Mouse (Mus musculus) midbrain, embryonic 12.5 days (tissue): ENCODE results near the gene Rnf17. TPM values are rescaled to one million over a fixed set of nuclear protein-coding genes. Genes with fewer than 3 reads are reported as not detected.

Source experiments
- ATAC-seq: fragments of 200-750 bp; cut with Nextera tagmentation; 2 replicates; pipeline ENCODE4 v1.8.0; 2017; ENCODE audit warnings: low read depth, moderate TSS enrichment, moderate library complexity; ENCODE audit not compliant: low FRiP score
- H3K27ac ChIP-seq: fragments of 300-500 bp; sonication (generic); replicated peaks from 2 replicates; pipeline ENCODE4 v1.5.1; 2016; ENCODE audit warnings: mild to moderate bottlenecking
- H3K27me3 ChIP-seq: fragments of 300-500 bp; sonication (generic); 2 replicates; pipeline ENCODE4 v1.6.1; 2016; ENCODE audit warnings: mild to moderate bottlenecking
- H3K36me3 ChIP-seq: fragments of 300-500 bp; sonication (generic); 2 replicates; pipeline ENCODE4 v1.6.1; 2016
- H3K4me1 ChIP-seq: fragments of 300-500 bp; sonication (generic); 2 replicates; pipeline ENCODE4 v1.6.1; 2016
- H3K4me2 ChIP-seq: fragments of 300-500 bp; sonication (generic); replicated peaks from 2 replicates; pipeline ENCODE4 v1.6.1; 2016; ENCODE audit warnings: mild to moderate bottlenecking, moderate library complexity
- H3K4me3 ChIP-seq: fragments of 300-500 bp; sonication (generic); 2 replicates; pipeline ENCODE4 v1.5.1; 2016; ENCODE audit warnings: mild to moderate bottlenecking
- H3K9ac ChIP-seq: fragments of 300-500 bp; sonication (generic); replicated peaks from 2 replicates; pipeline ENCODE4 v1.6.1; 2016; ENCODE audit warnings: mild to moderate bottlenecking, moderate library complexity
- H3K9me3 ChIP-seq: fragments of 300-500 bp; sonication (generic); 2 replicates; pipeline ENCODE4 v1.6.1; 2016; ENCODE audit warnings: mild to moderate bottlenecking
- WGBS: fragments of 180-500 bp; shearing (Covaris S2); methylation state at CpG from one replicate; pipeline ENCODE4 v1.1.7; 2016; 5-methylcytosine and 5-hydroxymethylcytosine counted together
- polyA plus RNA-seq: library from polyadenylated mRNA; unstranded; fragments of >200 nt; fragmentation: Nextera tagmentation; extraction: Ambion mirVana; gene quantifications from 2 replicates; pipeline ENCODE4 v1.2.1, GENCODE M21; 2016

Rnf17 gene
- polyA plus RNA-seq, 1 experiment from 2014 or later: 1.1 TPM

GRCm38 (mm10) chr14:56514775-56515174 lies 112.4 kb downstream of the Rnf17 start:
- Histone ChIP-seq H3K9me3 (no peaks in the 10 kb centered on the region), H3K27ac (no peak overlapping the region), H3K36me3 (no peaks in the 10 kb centered on the region), H3K4me1 (no peaks in the 10 kb centered on the region), H3K4me3 (no peak overlapping the region), H3K9ac (no peak overlapping the region), H3K27me3 (no peaks in the 10 kb centered on the region), H3K4me2 (no peak overlapping the region)
- ATAC-seq: no peak
- 93% methylated on average over 2 of the region's 2 CpGs for WGBS

- Histone ChIP-seq H3K27ac (no peak overlapping the region), H3K27me3 (no peaks in the 10 kb centered on the region), H3K9me3 (no peaks in the 10 kb centered on the region), H3K4me3 (no peak overlapping the region), H3K36me3 (peaks cover 56% of the 10 kb centered on the region), H3K4me2 (no peak overlapping the region), H3K4me1 (no peaks in the 10 kb centered on the region), H3K9ac (no peak overlapping the region)
- no peak for ATAC-seq
- WGBS: 85% methylated on average over 2 of the region's 2 CpGs
Measured at GRCm38 (mm10) chr14:56530788-56531187, 128.4 kb downstream of the Rnf17 start.

- WGBS: 100% methylated on average over 1 of the region's 1 CpGs
Measured at GRCm38 (mm10) chr14:56544946-56545345, 142.6 kb downstream of the Rnf17 start.

GRCm38 (mm10) chr14:56545491-56545890 lies 143.1 kb downstream of the Rnf17 start:
- H3K9me3 ChIP-seq: no peaks in the 10 kb centered on the region
- no peaks in the 10 kb centered on the region for H3K27me3 ChIP-seq
- H3K27ac ChIP-seq: no peak overlapping the region
- no peak overlapping the region for H3K4me3 ChIP-seq
- ATAC-seq: no peak
- whole genome bisulfite sequencing: 88% methylated on average over 4 of the region's 4 CpGs
- H3K4me2 ChIP-seq: no peak overlapping the region
- H3K9ac ChIP-seq: no peak overlapping the region
- peaks cover 24% of the 10 kb centered on the region for H3K36me3 ChIP-seq
- no peaks in the 10 kb centered on the region for H3K4me1 ChIP-seq

More at GRCm38 (mm10) chr14:56544946-56545345, 142.6 kb downstream of the Rnf17 start:
- Histone ChIP-seq H3K4me1 (no peaks in the 10 kb centered on the region), H3K27ac (no peak overlapping the region), H3K9me3 (no peaks in the 10 kb centered on the region), H3K9ac (no peak overlapping the region), H3K4me2 (no peak overlapping the region), H3K36me3 (peaks cover 24% of the 10 kb centered on the region), H3K4me3 (no peak overlapping the region), H3K27me3 (no peaks in the 10 kb centered on the region)
- ATAC-seq: no peak

GRCm38 (mm10) chr14:56550960-56551359 lies 148.6 kb downstream of the Rnf17 start:
- 92% methylated on average over 4 of the region's 4 CpGs for WGBS
- H3K36me3 ChIP-seq: peaks cover 39% of the 10 kb centered on the region
- H3K9ac ChIP-seq: no peak overlapping the region
- no peak for ATAC-seq
- no peak overlapping the region for H3K4me2 ChIP-seq
- no peaks in the 10 kb centered on the region for H3K4me1 ChIP-seq
- no peak overlapping the region for H3K27ac ChIP-seq
- H3K4me3 ChIP-seq: no peak overlapping the region
- H3K27me3 ChIP-seq: no peaks in the 10 kb centered on the region
- no peaks in the 10 kb centered on the region for H3K9me3 ChIP-seq

- Histone ChIP-seq H3K9ac (no peak overlapping the region), H3K4me3 (no peak overlapping the region), H3K9me3 (no peaks in the 10 kb centered on the region), H3K27ac (no peak overlapping the region), H3K4me2 (no peak overlapping the region), H3K4me1 (no peaks in the 10 kb centered on the region), H3K36me3 (peaks cover 47% of the 10 kb centered on the region), H3K27me3 (no peaks in the 10 kb centered on the region)
- 94% methylated on average over 6 of the region's 6 CpGs for WGBS
- ATAC-seq: no peak
Measured at GRCm38 (mm10) chr14:56552924-56553323, 150.5 kb downstream of the Rnf17 start.

GRCm38 (mm10) chr14:56553331-56553730 lies 150.9 kb downstream of the Rnf17 start:
- ATAC-seq: no peak
- no peak overlapping the region for H3K4me2 ChIP-seq
- peaks cover 51% of the 10 kb centered on the region for H3K36me3 ChIP-seq
- H3K9me3 ChIP-seq: no peaks in the 10 kb centered on the region
- H3K9ac ChIP-seq: no peak overlapping the region
- no peaks in the 10 kb centered on the region for H3K27me3 ChIP-seq
- no peak overlapping the region for H3K4me3 ChIP-seq
- H3K27ac ChIP-seq: no peak overlapping the region
- no peaks in the 10 kb centered on the region for H3K4me1 ChIP-seq
- 93% methylated on average over 7 of the region's 7 CpGs for WGBS

- Histone ChIP-seq H3K27ac (no peak overlapping the region), H3K4me1 (no peaks in the 10 kb centered on the region), H3K9ac (no peak overlapping the region), H3K36me3 (peaks cover 46% of the 10 kb centered on the region), H3K4me2 (no peak overlapping the region), H3K9me3 (no peaks in the 10 kb centered on the region), H3K27me3 (no peaks in the 10 kb centered on the region), H3K4me3 (no peak overlapping the region)
- ATAC-seq: no peak
- WGBS: 96% methylated on average over 2 of the region's 2 CpGs
Measured at GRCm38 (mm10) chr14:56554716-56555115, 152.3 kb downstream of the Rnf17 start.

GRCm38 (mm10) chr14:56559134-56559533 lies 156.8 kb downstream of the Rnf17 start:
- ATAC-seq: no peak
- Histone ChIP-seq H3K4me2 (no peak overlapping the region), H3K27ac (no peak overlapping the region), H3K9ac (no peak overlapping the region), H3K36me3 (peaks cover 47% of the 10 kb centered on the region), H3K27me3 (no peaks in the 10 kb centered on the region), H3K4me1 (no peaks in the 10 kb centered on the region), H3K4me3 (no peak overlapping the region), H3K9me3 (no peaks in the 10 kb centered on the region)
- WGBS: 91% methylated on average over 3 of the region's 3 CpGs

- Histone ChIP-seq H3K36me3 (peaks cover 16% of the 10 kb centered on the region), H3K4me2 (no peak overlapping the region), H3K27ac (no peak overlapping the region), H3K4me1 (peaks cover 18% of the 10 kb centered on the region), H3K4me3 (no peak overlapping the region), H3K9me3 (no peaks in the 10 kb centered on the region), H3K27me3 (no peaks in the 10 kb centered on the region), H3K9ac (no peak overlapping the region)
- no peak for ATAC-seq
- 84% methylated on average over 7 of the region's 7 CpGs for WGBS
Measured at GRCm38 (mm10) chr14:56567476-56567875, 165.1 kb downstream of the Rnf17 start.

GRCm38 (mm10) chr14:56569041-56569440 lies 166.7 kb downstream of the Rnf17 start:
- ATAC-seq: no peak
- no peak overlapping the region for H3K4me3 ChIP-seq
- H3K36me3 ChIP-seq: peaks cover under 1% of the 10 kb centered on the region; the same call in 1 of the 2 replicates
- peaks cover 20% of the 10 kb centered on the region for H3K4me1 ChIP-seq
- H3K4me2 ChIP-seq: no peak overlapping the region
- no peak overlapping the region for H3K27ac ChIP-seq
- H3K9ac ChIP-seq: no peak overlapping the region
- 86% methylated on average over 4 of the region's 4 CpGs for WGBS
- no peaks in the 10 kb centered on the region for H3K27me3 ChIP-seq
- no peaks in the 10 kb centered on the region for H3K9me3 ChIP-seq

GRCm38 (mm10) chr14:56571310-56572093 lies 169.1 kb downstream of the Rnf17 start:
- Histone ChIP-seq H3K27me3 (peaks cover 12% of the 10 kb centered on the region), H3K36me3 (no peaks in the 10 kb centered on the region), H3K4me3 (peak overlapping the region; percentile 79), H3K9ac (peak overlapping the region; percentile 79), H3K27ac (peak overlapping the region; percentile 79), H3K4me1 (peaks cover 28% of the 10 kb centered on the region), H3K4me2 (peak overlapping the region; percentile 71), H3K9me3 (no peaks in the 10 kb centered on the region)
- WGBS: under 1% methylated on average over 59 of the region's 59 CpGs
- ATAC-seq: peak; percentile 99
